Comparison of ENCODE assay signal across 29 mouse cellular contexts in the genomic region with DNA sequence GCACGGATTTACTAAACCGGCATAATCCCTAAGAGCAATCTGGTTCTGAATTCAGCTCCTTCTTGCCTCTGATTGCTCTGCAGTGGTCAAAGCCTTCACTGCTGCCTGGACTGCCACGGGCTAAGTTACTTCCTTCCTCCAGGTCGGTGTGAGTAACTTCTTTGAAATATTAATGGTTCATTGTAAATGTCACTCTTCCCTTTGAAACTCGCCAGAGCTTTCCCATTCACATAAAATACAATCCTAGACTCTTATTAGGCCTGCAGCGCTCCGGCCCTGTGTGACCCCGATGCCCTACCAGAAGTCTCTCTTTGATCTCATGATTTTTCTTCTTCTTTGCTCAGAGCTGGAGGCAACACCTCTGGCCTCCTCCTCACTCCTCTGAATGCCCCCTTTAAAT. TPM values are rescaled to one million over a fixed set of nuclear protein-coding genes. Genes with fewer than 3 reads are reported as not detected.
DNase-seq lines count a peak whose midpoint lies in the region; ATAC-seq lines count a peak whose summit lies in the region.
"Had no signal": no experiment of that assay in that cellular context is flagged by ENCODE, and none has a peak within 500 bp of the region (broad histone marks: within the 10 kb centered on the region; RNA-seq: fewer than 3 reads in every experiment).

No protein-coding gene starts in this region.

- DNase-seq in embryo, embryonic 10 days (ENCODE audit: low spot score) = peak; percentile 17
- peak; percentile 23 for DNase-seq in embryo, embryonic 11 days
- DNase-seq in hindlimb bud, embryonic 11.5 days (ENCODE audit: extremely low spot score, low read depth, low spot score) = peak; percentile 72
- no peak for DNase-seq in adrenal gland, adult 2 months
- no peak for DNase-seq in gastrocnemius, postnatal 4 days (ENCODE audit: low spot score in 2 of 2)
- DNase-seq: adrenal gland, postnatal 14 days; B cell, adult 2 months; cerebellum, adult 11 months; cerebellum, adult 2 months; cerebellum, adult 9-11 months; cerebellum, postnatal 25 days; gastrocnemius, adult 2 months; gastrocnemius, postnatal 14 days; heart, adult 18-20 months; heart, postnatal 14 days had no signal

- no peak overlapping the region for H3K9ac ChIP-seq in limb, embryonic 12.5 days (replicated peaks)
- H3K9ac ChIP-seq in midbrain, embryonic 15.5 days = no peak overlapping the region
- H3K9ac ChIP-seq: embryonic facial prominence, embryonic 13.5 days; forebrain, embryonic 12.5 days; forebrain, embryonic 15.5 days; heart, embryonic 13.5 days; hindbrain, embryonic 12.5 days; hindbrain, embryonic 15.5 days; intestine, embryonic 15.5 days had no signal

- no peak overlapping the region for H3K4me2 ChIP-seq in limb, embryonic 12.5 days
- no peak overlapping the region for H3K4me2 ChIP-seq in midbrain, embryonic 15.5 days
- H3K4me2 ChIP-seq: embryonic facial prominence, embryonic 13.5 days; forebrain, embryonic 12.5 days; forebrain, embryonic 15.5 days; heart, embryonic 13.5 days; hindbrain, embryonic 12.5 days; hindbrain, embryonic 15.5 days; intestine, embryonic 15.5 days had no signal

- peaks cover 15% of the 10 kb centered on the region for H3K4me1 ChIP-seq in limb, embryonic 12.5 days (replicated peaks)
- H3K4me1 ChIP-seq in midbrain, embryonic 15.5 days = 0 out of 2 replicates have a peak, but pooled peaks cover 3% of the 10 kb centered on the region
- H3K4me1 ChIP-seq: heart, embryonic 13.5 days; hindbrain, embryonic 15.5 days; intestine, embryonic 15.5 days had no signal

- WGBS in limb, embryonic 12.5 days = 13% methylated on average over 8 of the region's 8 CpGs
- WGBS in midbrain, embryonic 15.5 days = 74% methylated on average over 8 of the region's 8 CpGs

- H3K27me3 ChIP-seq in limb, embryonic 12.5 days = no peaks in the 10 kb centered on the region
- H3K27me3 ChIP-seq in midbrain, embryonic 15.5 days (replicated peaks) = no peaks in the 10 kb centered on the region
- H3K27me3 ChIP-seq: CH12.LX; embryonic facial prominence, embryonic 13.5 days; forebrain, embryonic 12.5 days; forebrain, embryonic 15.5 days; heart, embryonic 13.5 days; hindbrain, embryonic 12.5 days; hindbrain, embryonic 15.5 days; intestine, embryonic 15.5 days; Patski had no signal

- ATAC-seq in limb, embryonic 12.5 days (ENCODE audit: insufficient number of reproducible peaks, insufficient read depth, low FRiP score, low TSS enrichment, low read depth) = no peak
- no peak for ATAC-seq in midbrain, embryonic 15.5 days (replicated peaks)
- ATAC-seq: forebrain, embryonic 15.5 days; intestine, embryonic 15.5 days; Patski had no signal

- no peak overlapping the region for H3K4me3 ChIP-seq in limb, embryonic 12.5 days (replicated peaks)
- no peak overlapping the region for H3K4me3 ChIP-seq in midbrain, embryonic 15.5 days
- H3K4me3 ChIP-seq: embryonic facial prominence, embryonic 10.5 days; embryonic facial prominence, embryonic 13.5 days; erythroblast, embryonic 14.5 days; forebrain, embryonic 12.5 days; forebrain, embryonic 15.5 days; gastrocnemius, adult 2 months; heart, embryonic 13.5 days; hindbrain, embryonic 12.5 days; hindbrain, embryonic 15.5 days; intestine, embryonic 15.5 days had no signal

- H3K27ac ChIP-seq in limb, embryonic 12.5 days = 0 out of 2 replicates have a peak overlapping the region, but pooled peaks have one; percentile 29
- H3K27ac ChIP-seq in midbrain, embryonic 15.5 days = no peak overlapping the region
- H3K27ac ChIP-seq: embryonic facial prominence, embryonic 10.5 days; embryonic facial prominence, embryonic 13.5 days; forebrain, embryonic 12.5 days; forebrain, embryonic 15.5 days; gastrocnemius, adult 2 months; heart, embryonic 13.5 days; hindbrain, embryonic 12.5 days; hindbrain, embryonic 15.5 days; intestine, embryonic 15.5 days had no signal

- H3K36me3 ChIP-seq in limb, embryonic 12.5 days = no peaks in the 10 kb centered on the region
- no peaks in the 10 kb centered on the region for H3K36me3 ChIP-seq in midbrain, embryonic 15.5 days (replicated peaks)
- H3K36me3 ChIP-seq: embryonic facial prominence, embryonic 10.5 days; embryonic facial prominence, embryonic 13.5 days; forebrain, embryonic 12.5 days; forebrain, embryonic 15.5 days; G1E; heart, embryonic 13.5 days; hindbrain, embryonic 12.5 days; hindbrain, embryonic 15.5 days; intestine, embryonic 15.5 days had no signal

- H3K9me3 ChIP-seq in limb, embryonic 12.5 days = no peaks in the 10 kb centered on the region
- no peaks in the 10 kb centered on the region for H3K9me3 ChIP-seq in midbrain, embryonic 15.5 days
- H3K9me3 ChIP-seq: embryonic facial prominence, embryonic 10.5 days; embryonic facial prominence, embryonic 13.5 days; forebrain, embryonic 12.5 days; forebrain, embryonic 15.5 days; heart, embryonic 13.5 days; hindbrain, embryonic 12.5 days; hindbrain, embryonic 15.5 days; intestine, embryonic 15.5 days had no signal

RNA-seq across cellular contexts. Expression of a gene that starts 44.6 kb away (rescaled TPM):
- polyA plus RNA-seq in limb, embryonic 12.5 days (2016; fragmentation: Nextera tagmentation; extraction: Ambion mirVana) = 17.7 and 18.3 TPM in 2 replicates
- 9.9 and 10.6 TPM in 2 replicates for polyA plus RNA-seq in midbrain, embryonic 15.5 days (2015; fragmentation: Nextera tagmentation; extraction: Ambion mirVana)
- total RNA-seq in adrenal gland, adult 2 months (2021) = 10 to 100 TPM; 14.7 to 23.4 TPM
- 5.5 and 5.6 TPM in 2 replicates for polyA plus RNA-seq in adrenal gland, adult 2 months (2012; rRNA removed)
- 10 to 100 TPM; 32.4 to 37.0 TPM for total RNA-seq in gastrocnemius, postnatal 4 days (2021)
- polyA plus RNA-seq: erythroblast, embryonic 14.5 days; G1E had no signal

Comparison
In these comparisons a context has a peak if more than half of its experiments do, and no peak if none do; other contexts are left out.
1. DNase-seq: peak in embryo, embryonic 10 days (single experiment), embryo, embryonic 11 days (single experiment) and hindlimb bud, embryonic 11.5 days (single experiment); none in adrenal gland, adult 2 months (single experiment) and gastrocnemius, postnatal 4 days (0 of 2).